Mouse (Mus musculus): ENCODE results near the gene Scgb2b18.
"Not testable (repeated sequence)": the region's sequence is repeated elsewhere in the genome, so short reads cannot be mapped to it uniquely, and the experiment has no call there.

Gene Scgb2b18

DNA sequence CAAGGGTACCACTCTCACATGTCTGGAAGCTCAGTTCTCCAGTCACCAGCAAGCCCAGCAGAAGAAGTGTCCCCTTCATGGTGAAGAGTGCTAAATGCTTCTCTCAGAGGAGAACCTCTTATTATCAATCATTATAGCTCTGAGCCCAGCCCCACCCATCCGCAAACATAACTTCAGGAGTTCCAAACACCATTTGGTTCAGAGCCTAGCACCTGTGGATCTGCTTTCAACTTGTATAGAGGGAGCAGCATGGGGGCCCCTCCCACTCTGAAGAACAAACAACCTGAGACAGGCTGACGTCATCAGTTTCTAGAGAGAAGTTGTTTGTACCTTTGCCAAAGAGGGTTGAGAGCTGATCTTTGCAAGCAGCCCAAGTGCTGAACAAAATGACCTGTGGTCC, at the start of gene Scgb2b18:
TSS of gene Scgb2b18 (minus strand) at position 101 of the 400 bp plus-strand sequence.
- DNase-seq (ENCODE audit: low spot score in 2 of 2), result not testable (repeated sequence)

DNA sequence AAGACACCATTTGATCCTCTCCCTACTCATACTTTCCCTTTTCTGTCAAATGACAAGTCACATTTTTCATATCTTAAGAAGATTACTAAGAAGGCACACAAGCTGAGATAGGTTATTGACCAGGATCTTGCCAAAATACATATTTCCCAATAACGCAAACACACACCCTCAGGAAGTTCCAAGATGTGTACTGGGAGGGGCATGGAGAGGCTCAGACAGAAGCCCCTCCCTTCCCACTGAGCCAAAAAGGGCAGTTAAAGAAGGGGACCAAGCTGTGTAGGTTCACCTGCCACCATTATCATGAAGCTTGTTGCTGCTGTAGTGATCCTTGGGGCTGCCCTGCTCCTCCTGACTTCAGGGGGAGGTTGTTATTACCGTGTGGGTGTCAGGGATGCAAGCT, 11.6 kb upstream of the Scgb2b18 start, which contains the start of gene Scgb1b18:
TSS of gene Scgb1b18 (plus strand) at position 301 of the 400 bp plus-strand sequence.
- DNase-seq (ENCODE audit: low spot score in 2 of 2), result not testable (repeated sequence)

Measured in spleen, postnatal 36 days (tissue).